Mouse (Mus musculus): ENCODE results near the gene Btbd35f7. TPM values are rescaled to one million over a fixed set of nuclear protein-coding genes. Genes with fewer than 3 reads are reported as not detected.
"Not testable (repeated sequence)": the region's sequence is repeated elsewhere in the genome, so short reads cannot be mapped to it uniquely, and the experiment has no call there.

Btbd35f7 gene
- not detected for total RNA-seq (2021)
- long read RNA-seq, experiment 1 = 0 reads
- long read RNA-seq, experiment 2 = 0 reads

- not testable (repeated sequence) for H3K4me3 ChIP-seq; DNase-seq (ENCODE audit: low spot score in 2 of 2); H3K27ac ChIP-seq
Measured at GRCm38 (mm10) chrX:5668767-5669166, at the start of gene Btbd35f7. Gene Btbd35f7, plus strand, starts transcription at chrX:5669067.

Other genes with a start within 250 kb of the Btbd35f7 start
- gene Mycs, start 199.8 kb upstream of the Btbd35f7 start, total RNA-seq (2021) = not detected